Mouse (Mus musculus) lung, postnatal 0 days (tissue): ENCODE results near the gene Mmachc.

Experiments used
- CTCF ChIP-seq: IDR thresholded peaks from 2 replicates; pipeline ENCODE4 v1.5.1; 2016; ENCODE audit warnings: antibody characterized with exemption, mild to moderate bottlenecking
- EP300 ChIP-seq: IDR thresholded peaks from 2 replicates; pipeline ENCODE4 v1.6.1; 2016; ENCODE audit warnings: antibody characterized with exemption, mild to moderate bottlenecking, control low read depth

GRCm38 (mm10) chr4:116661998-116662397 lies 46.2 kb downstream of the Mmachc start:
- no peak for TF ChIP-seq CTCF
- TF ChIP-seq EP300, result no peak
